Mouse (Mus musculus) erythroblast, embryonic 14.5 days (primary cell): ENCODE results near the gene Dcps. TPM values are rescaled to one million over a fixed set of nuclear protein-coding genes. Genes with fewer than 3 reads are reported as not detected.
"Not testable (repeated sequence)": the region's sequence is repeated elsewhere in the genome, so short reads cannot be mapped to it uniquely, and the experiment has no call there.

Source experiments
- H3K27me3 ChIP-seq: 2 replicates; pipeline ENCODE4 v1.6.1; 2012; ENCODE audit warnings: inconsistent platforms; ENCODE audit not compliant: control insufficient read depth
- H3K36me3 ChIP-seq: 2 replicates; pipeline ENCODE4 v1.6.1; 2012; ENCODE audit warnings: mild to moderate bottlenecking, inconsistent platforms; ENCODE audit not compliant: control insufficient read depth
- H3K4me1 ChIP-seq: 2 replicates; pipeline ENCODE4 v1.6.1; 2012; ENCODE audit warnings: inconsistent platforms; ENCODE audit not compliant: control insufficient read depth
- H3K4me3 ChIP-seq: replicated peaks from 2 replicates; pipeline ENCODE3; 2012; ENCODE audit warnings: moderate library complexity, mild to moderate bottlenecking, inconsistent platforms
- H3K9me3 ChIP-seq: 2 replicates; pipeline ENCODE4 v1.6.1; 2012; ENCODE audit warnings: low read length, inconsistent platforms, mixed read lengths; ENCODE audit not compliant: control insufficient read depth
- GATA1 ChIP-seq: IDR thresholded peaks from 2 replicates; pipeline ENCODE4 v1.6.1; 2012; ENCODE audit warnings: low read length, inconsistent platforms, mixed read lengths
- TAL1 ChIP-seq: IDR thresholded peaks from 3 replicates; pipeline ENCODE4 v1.6.1; 2012; ENCODE audit warnings: low read length, inconsistent platforms, mixed read lengths
- polyA plus RNA-seq: library from polyadenylated mRNA; stranded (reverse); fragments of >175 nt; gene quantifications from 2 replicates; pipeline ENCODE4 v1.2.3, GENCODE M21; 2012

Gene Dcps
- polyA plus RNA-seq, 1 experiment = 11.0 TPM

GRCm38 (mm10) chr9:35163011-35163690 is 12.7 kb downstream of the Dcps start:
- TF ChIP-seq GATA1 = no peak
- TF ChIP-seq TAL1 = no peak
- H3K27me3 ChIP-seq = no peaks in the 10 kb centered on the region
- H3K9me3 ChIP-seq = no peaks in the 10 kb centered on the region
- no peak overlapping the region for H3K4me3 ChIP-seq
- peaks cover 79% of the 10 kb centered on the region for H3K36me3 ChIP-seq
- H3K4me1 ChIP-seq = peaks cover 22% of the 10 kb centered on the region

- Histone ChIP-seq H3K4me1 (peaks cover 18% of the 10 kb centered on the region), H3K36me3 (peaks cover 80% of the 10 kb centered on the region), H3K27me3 (no peaks in the 10 kb centered on the region), H3K9me3 (no peaks in the 10 kb centered on the region), H3K4me3 (no peak overlapping the region)
- TF ChIP-seq TAL1 (no peak), GATA1 (no peak)
These were observed 14.1 kb downstream of the Dcps start for GRCm38 (mm10) chr9:35161721-35162120.

GRCm38 (mm10) chr9:35160662-35161061 is 15.2 kb downstream of the Dcps start:
- peaks cover 18% of the 10 kb centered on the region for H3K4me1 ChIP-seq

GRCm38 (mm10) chr9:35158477-35158876 is 17.4 kb downstream of the Dcps start:
- H3K9me3 ChIP-seq = no peaks in the 10 kb centered on the region
- peaks cover 9% of the 10 kb centered on the region for H3K4me1 ChIP-seq
- no peaks in the 10 kb centered on the region for H3K27me3 ChIP-seq
- TF ChIP-seq GATA1 (no peak), TAL1 (no peak)
- no peak overlapping the region for H3K4me3 ChIP-seq
- H3K36me3 ChIP-seq = peaks cover 75% of the 10 kb centered on the region

More at GRCm38 (mm10) chr9:35160662-35161061, 15.2 kb downstream of the Dcps start:
- TF ChIP-seq GATA1 (no peak), TAL1 (no peak)
- peaks cover 83% of the 10 kb centered on the region for H3K36me3 ChIP-seq
- no peak overlapping the region for H3K4me3 ChIP-seq
- no peaks in the 10 kb centered on the region for H3K9me3 ChIP-seq
- no peaks in the 10 kb centered on the region for H3K27me3 ChIP-seq

GRCm38 (mm10) chr9:35156862-35157261 is 19.0 kb downstream of the Dcps start:
- Histone ChIP-seq H3K9me3 (no peaks in the 10 kb centered on the region), H3K4me1 (peaks cover 9% of the 10 kb centered on the region), H3K27me3 (no peaks in the 10 kb centered on the region), H3K4me3 (no peak overlapping the region), H3K36me3 (peaks cover 61% of the 10 kb centered on the region)
- TF ChIP-seq TAL1 (no peak), GATA1 (no peak)

GRCm38 (mm10) chr9:35156002-35156710 is 19.7 kb downstream of the Dcps start:
- H3K9me3 ChIP-seq = no peaks in the 10 kb centered on the region
- no peak overlapping the region for H3K4me3 ChIP-seq
- H3K36me3 ChIP-seq = peaks cover 56% of the 10 kb centered on the region
- no peaks in the 10 kb centered on the region for H3K27me3 ChIP-seq
- TF ChIP-seq GATA1 (no peak), TAL1 (no peak)
- peaks cover 9% of the 10 kb centered on the region for H3K4me1 ChIP-seq

GRCm38 (mm10) chr9:35152923-35153322 is 22.9 kb downstream of the Dcps start:
- Histone ChIP-seq H3K36me3 (peaks cover 32% of the 10 kb centered on the region), H3K27me3 (no peaks in the 10 kb centered on the region), H3K9me3 (no peaks in the 10 kb centered on the region), H3K4me3 (no peak overlapping the region), H3K4me1 (peaks cover 11% of the 10 kb centered on the region)
- TF ChIP-seq GATA1 (no peak), TAL1 (no peak)

- not testable (repeated sequence) for H3K4me3 ChIP-seq, H3K27me3 ChIP-seq, H3K9me3 ChIP-seq
- Histone ChIP-seq H3K36me3 (peaks cover 18% of the 10 kb centered on the region), H3K4me1 (peaks cover 11% of the 10 kb centered on the region)
These were observed 27.0 kb downstream of the Dcps start for GRCm38 (mm10) chr9:35148822-35149221.

- not testable (repeated sequence) for H3K27me3 ChIP-seq, H3K9me3 ChIP-seq, H3K4me3 ChIP-seq
- H3K4me1 ChIP-seq = peaks cover 12% of the 10 kb centered on the region
- H3K36me3 ChIP-seq = peaks cover 27% of the 10 kb centered on the region
These were observed 28.6 kb downstream of the Dcps start for GRCm38 (mm10) chr9:35147261-35147660.

- no peaks in the 10 kb centered on the region for H3K27me3 ChIP-seq
- peaks cover 32% of the 10 kb centered on the region for H3K36me3 ChIP-seq
- H3K4me1 ChIP-seq = peaks cover 24% of the 10 kb centered on the region
- no peak overlapping the region for H3K4me3 ChIP-seq
- no peak for TF ChIP-seq GATA1
- TF ChIP-seq TAL1 = no peak
- H3K9me3 ChIP-seq = no peaks in the 10 kb centered on the region
These were observed 30.0 kb downstream of the Dcps start for GRCm38 (mm10) chr9:35145829-35146228.
